Mouse (Mus musculus) liver, embryonic 15.5 days (tissue): Measurements from ENCODE around the gene Gm10337. TPM values are rescaled to one million over a fixed set of nuclear protein-coding genes. Genes with fewer than 3 reads are reported as not detected.

Experiments used
- ATAC-seq: fragments of 200-750 bp; cut with Nextera tagmentation; 2 replicates; pipeline ENCODE4 v1.8.0; 2017; ENCODE audit warnings: moderate number of reproducible peaks, mild to moderate bottlenecking, moderate library complexity; ENCODE audit not compliant: insufficient read depth
- H3K27ac ChIP-seq: fragments of 300-500 bp; sonication (generic); replicated peaks from 2 replicates; pipeline ENCODE4 v1.5.1; 2015; ENCODE audit warnings: mild to moderate bottlenecking, inconsistent platforms
- H3K27me3 ChIP-seq: fragments of 300-500 bp; sonication (generic); 2 replicates; pipeline ENCODE4 v1.6.1; 2015; ENCODE audit warnings: mild to moderate bottlenecking, inconsistent platforms
- H3K36me3 ChIP-seq: fragments of 300-500 bp; sonication (generic); replicated peaks from 2 replicates; pipeline ENCODE4 v1.6.1; 2015; ENCODE audit warnings: moderate library complexity, mild to moderate bottlenecking, inconsistent platforms
- H3K4me1 ChIP-seq: fragments of 300-500 bp; sonication (generic); replicated peaks from 2 replicates; pipeline ENCODE4 v1.6.1; 2015; ENCODE audit warnings: inconsistent platforms
- H3K4me2 ChIP-seq: fragments of 300-500 bp; sonication (generic); 2 replicates; pipeline ENCODE4 v1.6.1; 2015; ENCODE audit warnings: moderate library complexity, mild to moderate bottlenecking, inconsistent platforms
- H3K4me3 ChIP-seq: fragments of 300-500 bp; sonication (generic); replicated peaks from 2 replicates; pipeline ENCODE4 v1.5.1; 2015; ENCODE audit warnings: mild to moderate bottlenecking, inconsistent platforms
- H3K9ac ChIP-seq: fragments of 300-500 bp; sonication (generic); 2 replicates; pipeline ENCODE4 v1.6.1; 2015; ENCODE audit warnings: moderate library complexity, mild to moderate bottlenecking, inconsistent platforms
- H3K9me3 ChIP-seq: fragments of 300-500 bp; sonication (generic); replicated peaks from 2 replicates; pipeline ENCODE4 v1.6.1; 2016; ENCODE audit warnings: inconsistent platforms
- WGBS: fragments of 180-500 bp; shearing (Covaris S2); methylation state at CpG from one replicate; pipeline ENCODE4 v1.1.7; 2015; ENCODE audit warnings: mixed read lengths; ENCODE audit not compliant: insufficient replicate concordance; 5-methylcytosine and 5-hydroxymethylcytosine counted together
- polyA plus RNA-seq: library from polyadenylated mRNA; unstranded; fragments of >200 nt; fragmentation: Nextera tagmentation; extraction: Ambion mirVana; gene quantifications from 2 replicates; pipeline ENCODE4 v1.2.1, GENCODE M21; 2015

Gene Gm10337
- polyA plus RNA-seq, 1 experiment from 2014 or later = not detected

DNA sequence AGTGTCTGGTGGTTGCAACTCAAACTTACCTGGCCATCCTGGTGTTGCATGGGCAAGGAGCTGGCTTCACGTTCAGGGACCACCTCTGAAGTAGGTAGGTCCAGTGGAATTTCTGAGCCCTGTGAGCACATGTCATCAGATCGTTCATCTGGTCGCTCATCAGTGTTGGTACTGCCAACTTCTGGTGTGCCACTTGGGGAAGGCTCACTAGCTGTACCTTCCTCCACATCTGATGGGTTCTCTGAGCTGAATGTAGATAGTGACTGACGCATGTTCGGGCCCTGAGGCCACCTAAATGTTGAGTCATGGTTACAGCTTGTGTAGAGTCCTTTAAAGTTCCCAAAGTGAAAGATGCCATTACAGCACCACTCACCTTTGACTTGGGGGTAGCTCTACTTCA, 3.0 kb upstream of the Gm10337 start:
- Histone ChIP-seq H3K4me2 (no peak overlapping the region), H3K27me3 (no peaks in the 10 kb centered on the region), H3K27ac (no peak overlapping the region), H3K9ac (no peak overlapping the region), H3K9me3 (no peaks in the 10 kb centered on the region), H3K4me3 (no peak overlapping the region), H3K36me3 (peaks cover 96% of the 10 kb centered on the region), H3K4me1 (peaks cover 20% of the 10 kb centered on the region)
- no peak for ATAC-seq
- 80% methylated on average over 5 of the region's 5 CpGs for WGBS

DNA sequence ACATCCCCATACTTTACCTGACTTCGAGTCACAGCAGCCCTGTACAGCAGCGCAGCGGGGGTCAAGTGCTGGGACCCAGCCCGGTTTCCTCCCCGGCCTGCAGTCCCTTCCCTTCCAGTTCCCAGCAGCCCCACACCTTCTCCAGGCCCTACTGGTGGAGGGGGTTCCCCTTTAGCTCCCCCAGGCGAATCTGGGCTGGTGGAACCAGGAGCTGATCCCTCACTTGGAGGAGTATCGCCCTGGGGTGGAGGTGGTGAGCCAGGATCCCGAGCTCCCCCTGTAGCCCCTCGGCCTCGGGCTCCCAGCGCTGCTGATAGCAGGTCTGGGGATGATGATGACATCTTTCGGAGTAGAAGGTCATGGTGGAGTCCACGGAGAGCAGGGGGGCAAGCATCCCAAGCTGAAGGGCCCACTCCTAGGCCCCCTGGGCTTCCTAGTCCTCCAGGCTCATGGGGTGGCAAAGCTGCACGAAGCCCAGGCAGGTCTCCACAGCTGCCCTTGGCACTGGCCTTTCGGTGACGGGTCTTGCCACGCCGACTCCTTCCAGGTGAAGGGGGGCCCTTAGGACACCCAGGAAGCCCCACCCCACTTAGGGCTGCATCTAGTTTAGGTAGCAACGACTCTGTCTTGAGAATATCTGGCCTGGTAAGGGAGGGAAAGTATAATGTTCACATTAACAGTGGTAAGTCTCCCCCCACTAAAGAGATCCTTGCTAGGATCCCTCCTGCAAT, 2.3 kb upstream of the Gm10337 start:
- Histone ChIP-seq H3K9me3 (no peaks in the 10 kb centered on the region), H3K4me3 (no peak overlapping the region), H3K4me2 (no peak overlapping the region), H3K4me1 (peaks cover 26% of the 10 kb centered on the region), H3K27me3 (no peaks in the 10 kb centered on the region), H3K9ac (no peak overlapping the region), H3K36me3 (peaks cover 88% of the 10 kb centered on the region), H3K27ac (no peak overlapping the region)
- 82% methylated on average over 19 of the region's 19 CpGs for WGBS
- ATAC-seq = no peak

DNA sequence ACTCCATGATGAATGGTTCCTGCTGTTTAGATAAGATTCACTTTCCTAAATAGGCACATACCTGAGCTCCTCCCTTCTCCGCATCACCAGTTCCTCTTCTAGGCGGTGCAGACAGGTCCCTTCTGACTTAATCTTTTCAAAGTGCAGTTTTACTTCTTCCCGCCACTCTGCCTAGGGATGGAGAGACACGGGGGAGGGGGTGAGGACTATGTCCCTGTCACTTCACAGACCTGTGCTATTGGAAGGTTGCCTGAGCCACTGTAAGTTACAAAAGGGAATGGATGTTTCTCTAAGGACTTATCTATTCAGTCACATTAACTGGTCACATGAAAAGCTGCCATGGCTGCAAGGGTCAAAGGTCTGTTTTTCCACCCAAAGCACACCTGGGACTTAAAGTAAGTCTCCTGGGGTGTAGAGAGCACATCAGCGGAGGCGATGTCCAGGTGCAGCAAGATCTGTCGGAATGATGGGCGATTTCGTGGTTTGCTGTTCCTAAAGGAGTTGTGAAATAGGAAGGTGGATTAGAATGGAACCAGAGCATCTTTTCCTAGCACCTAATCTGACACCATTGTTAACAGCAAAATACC, 1.2 kb upstream of the Gm10337 start:
- Histone ChIP-seq H3K36me3 (peaks cover 77% of the 10 kb centered on the region), H3K9ac (no peak overlapping the region), H3K27me3 (no peaks in the 10 kb centered on the region), H3K4me3 (no peak overlapping the region), H3K4me2 (no peak overlapping the region), H3K27ac (no peak overlapping the region), H3K4me1 (peaks cover 33% of the 10 kb centered on the region), H3K9me3 (no peaks in the 10 kb centered on the region)
- ATAC-seq = no peak
- 79% methylated on average over 9 of the region's 9 CpGs for WGBS

DNA sequence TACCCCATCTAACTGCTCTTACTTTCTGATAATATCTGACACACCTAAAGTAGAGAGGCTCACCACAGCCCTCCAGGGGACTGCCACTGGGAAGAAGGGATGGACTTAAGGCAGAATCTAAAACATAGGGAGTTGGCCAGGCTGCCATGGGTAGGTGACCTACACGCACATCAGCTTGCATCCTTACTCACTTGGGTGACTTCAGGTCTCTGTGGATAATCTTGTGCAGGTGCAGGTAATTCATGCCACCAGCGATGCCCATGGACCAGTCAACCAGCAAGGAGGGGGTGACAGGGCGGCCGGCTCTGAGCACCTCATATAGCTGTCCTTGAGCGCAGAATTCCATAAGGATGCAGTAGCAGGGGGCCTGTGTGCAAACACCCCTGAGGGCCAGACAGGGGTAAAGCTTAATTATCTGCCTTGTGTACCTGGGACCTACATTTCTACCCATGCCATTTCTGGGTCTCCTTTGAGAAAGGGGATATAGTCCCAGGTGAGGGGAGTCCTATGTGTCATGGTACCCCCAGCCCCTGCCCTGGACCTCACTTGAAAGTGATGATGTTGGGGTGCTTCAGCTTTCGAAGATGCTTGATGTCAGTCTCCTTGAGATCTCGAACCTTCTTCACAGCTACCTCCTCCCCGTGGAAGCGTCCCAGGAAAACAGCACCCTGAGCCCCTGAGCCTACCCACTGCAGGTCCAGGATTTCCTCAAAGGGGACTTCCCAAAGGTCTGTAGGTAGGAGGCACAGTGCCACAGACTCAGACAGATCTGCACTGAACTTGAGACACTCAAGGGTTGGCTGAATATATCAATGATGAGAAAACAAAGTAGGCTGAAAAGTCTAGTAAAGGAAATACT, 631 bp downstream of the Gm10337 start:
- H3K4me2 ChIP-seq = no peak overlapping the region
- no peaks in the 10 kb centered on the region for H3K9me3 ChIP-seq
- no peak overlapping the region for H3K9ac ChIP-seq
- 83% methylated on average over 9 of the region's 9 CpGs for WGBS
- H3K4me3 ChIP-seq = no peak overlapping the region
- no peak overlapping the region for H3K27ac ChIP-seq
- H3K36me3 ChIP-seq = peaks cover 61% of the 10 kb centered on the region
- H3K4me1 ChIP-seq = peaks cover 33% of the 10 kb centered on the region
- no peaks in the 10 kb centered on the region for H3K27me3 ChIP-seq
- no peak for ATAC-seq

DNA sequence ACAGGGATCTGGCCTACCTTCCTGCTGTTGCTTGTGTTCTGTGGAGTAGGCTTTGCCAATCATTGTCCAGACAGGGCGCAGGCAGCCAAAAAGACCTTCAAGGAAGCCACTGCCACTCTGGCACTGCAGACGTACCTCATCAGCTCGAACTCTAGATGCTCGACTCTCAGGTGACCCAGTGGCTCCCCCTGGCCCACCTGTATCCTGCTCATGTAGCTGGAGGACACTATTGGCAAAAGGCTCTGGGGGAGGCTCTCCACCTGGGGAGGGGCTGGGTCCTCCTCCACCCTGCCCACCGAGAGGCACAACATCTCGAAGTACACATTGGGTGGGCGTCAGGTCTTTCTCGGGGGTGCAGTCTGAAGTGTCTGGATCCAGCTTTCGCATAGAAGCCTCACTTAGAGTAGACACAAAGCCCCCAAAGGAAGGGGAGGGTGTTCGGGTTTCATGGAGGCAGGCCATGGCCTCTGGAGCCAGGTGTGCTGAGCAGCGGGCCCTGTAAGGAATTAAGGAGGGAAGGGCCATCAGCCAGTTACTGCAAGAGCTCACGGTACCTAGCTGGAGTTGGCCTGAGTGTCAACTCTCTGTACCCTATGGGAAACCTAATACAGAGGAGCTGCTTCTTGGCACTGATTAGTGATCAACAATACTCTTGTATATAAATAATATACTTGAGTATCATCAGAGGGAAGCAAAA, 1.7 kb downstream of the Gm10337 start:
- ATAC-seq = no peak
- H3K36me3 ChIP-seq = peaks cover 50% of the 10 kb centered on the region
- WGBS = 73% methylated on average over 12 of the region's 12 CpGs

DNA sequence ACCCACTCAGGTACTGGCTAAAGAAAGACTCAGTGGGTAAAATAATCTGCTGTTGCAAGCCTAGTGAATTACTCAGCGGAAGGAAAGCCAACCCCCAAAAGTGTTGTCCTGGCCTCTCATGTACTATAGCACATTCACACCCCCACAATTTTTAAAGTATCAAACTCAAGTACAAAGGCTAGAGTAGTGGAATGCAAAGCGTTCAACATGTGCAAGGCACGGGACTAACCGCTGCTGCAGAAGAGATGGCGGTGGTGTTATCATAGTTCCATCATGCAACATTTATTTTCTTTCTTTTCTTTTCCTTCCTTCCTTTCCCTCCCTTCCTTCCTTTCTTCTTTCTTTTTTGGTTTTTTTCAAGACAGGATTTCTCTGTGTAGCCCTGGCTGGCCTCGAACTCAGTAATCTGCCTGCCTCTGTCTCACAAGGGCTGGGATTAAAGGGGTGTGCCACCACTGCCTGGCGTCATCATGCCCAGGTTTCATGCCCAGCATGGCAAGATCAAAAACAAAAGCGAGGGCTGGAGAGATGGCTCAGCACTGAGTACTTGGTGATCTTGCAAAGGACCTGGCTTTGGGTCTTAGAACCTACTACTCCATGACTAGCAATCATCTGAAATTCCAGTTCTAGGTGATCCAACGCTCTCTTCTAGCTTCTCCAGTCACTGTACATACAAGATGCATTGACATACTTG, 2.4 kb downstream of the Gm10337 start:
- ATAC-seq = no peak
- no peak overlapping the region for H3K9ac ChIP-seq
- peaks cover 43% of the 10 kb centered on the region for H3K36me3 ChIP-seq
- 68% methylated on average over 9 of the region's 9 CpGs for WGBS
- no peak overlapping the region for H3K4me2 ChIP-seq
- H3K27ac ChIP-seq = no peak overlapping the region
- H3K4me3 ChIP-seq = no peak overlapping the region
- no peaks in the 10 kb centered on the region for H3K9me3 ChIP-seq
- peaks cover 14% of the 10 kb centered on the region for H3K27me3 ChIP-seq
- peaks cover 47% of the 10 kb centered on the region for H3K4me1 ChIP-seq

More for the DNA sequence above, 1.7 kb downstream of the Gm10337 start:
- Histone ChIP-seq H3K27me3 (peaks cover 7% of the 10 kb centered on the region; the same call in 1 of the 2 replicates), H3K27ac (no peak overlapping the region), H3K4me2 (no peak overlapping the region), H3K4me1 (peaks cover 40% of the 10 kb centered on the region), H3K4me3 (no peak overlapping the region), H3K9ac (no peak overlapping the region), H3K9me3 (no peaks in the 10 kb centered on the region)

DNA sequence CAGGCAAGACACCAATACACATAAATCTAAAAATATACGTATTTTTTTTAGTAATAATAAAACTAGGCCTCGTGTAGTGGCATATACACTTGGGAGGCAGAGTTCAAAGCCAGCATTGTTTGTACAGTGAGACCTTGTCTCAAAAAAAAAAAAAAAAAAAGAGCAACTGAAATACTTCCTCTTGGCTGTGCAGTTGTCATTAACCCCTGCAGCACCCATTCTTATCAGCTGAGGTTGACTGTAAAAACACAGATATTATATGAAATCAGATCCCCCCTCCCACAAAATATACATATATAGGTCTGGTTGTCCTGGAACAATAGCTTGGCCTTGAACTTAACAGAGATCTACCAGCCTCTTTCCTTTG, 2.9 kb downstream of the Gm10337 start:
- H3K27me3 ChIP-seq = peaks cover 19% of the 10 kb centered on the region
- 25% methylated on average over 2 of the region's 2 CpGs for WGBS

DNA sequence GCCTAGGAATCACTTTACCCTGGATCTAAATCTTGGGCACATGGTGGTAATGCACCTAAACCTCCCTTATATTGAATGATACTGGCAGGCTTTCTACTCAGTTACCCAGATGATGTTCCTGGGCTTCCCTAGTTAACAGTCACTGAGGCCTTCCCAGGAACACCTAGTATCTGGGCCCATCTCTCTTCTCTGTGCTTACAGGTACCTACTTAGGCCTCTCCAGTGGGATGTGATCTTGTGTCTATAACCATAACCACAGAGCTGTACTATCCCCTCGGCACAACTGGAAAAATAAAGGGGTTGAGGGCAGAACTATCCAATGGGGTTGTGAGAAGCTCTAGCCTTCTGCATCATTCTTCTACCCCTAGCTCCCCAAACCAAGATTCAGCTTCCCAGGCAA, 3.3 kb downstream of the Gm10337 start:
- Histone ChIP-seq H3K36me3 (peaks cover 34% of the 10 kb centered on the region), H3K4me3 (no peak overlapping the region), H3K9ac (no peak overlapping the region), H3K9me3 (no peaks in the 10 kb centered on the region), H3K4me1 (peaks cover 47% of the 10 kb centered on the region), H3K27ac (no peak overlapping the region), H3K4me2 (no peak overlapping the region), H3K27me3 (peaks cover 23% of the 10 kb centered on the region)
- WGBS = 48% methylated on average over 1 of the region's 1 CpGs
- ATAC-seq = no peak

More for the DNA sequence above, 2.9 kb downstream of the Gm10337 start:
- H3K4me3 ChIP-seq = no peak overlapping the region
- no peak overlapping the region for H3K4me2 ChIP-seq
- H3K4me1 ChIP-seq = peaks cover 50% of the 10 kb centered on the region
- no peaks in the 10 kb centered on the region for H3K9me3 ChIP-seq
- H3K27ac ChIP-seq = no peak overlapping the region
- no peak overlapping the region for H3K9ac ChIP-seq
- H3K36me3 ChIP-seq = peaks cover 38% of the 10 kb centered on the region
- ATAC-seq = no peak

DNA sequence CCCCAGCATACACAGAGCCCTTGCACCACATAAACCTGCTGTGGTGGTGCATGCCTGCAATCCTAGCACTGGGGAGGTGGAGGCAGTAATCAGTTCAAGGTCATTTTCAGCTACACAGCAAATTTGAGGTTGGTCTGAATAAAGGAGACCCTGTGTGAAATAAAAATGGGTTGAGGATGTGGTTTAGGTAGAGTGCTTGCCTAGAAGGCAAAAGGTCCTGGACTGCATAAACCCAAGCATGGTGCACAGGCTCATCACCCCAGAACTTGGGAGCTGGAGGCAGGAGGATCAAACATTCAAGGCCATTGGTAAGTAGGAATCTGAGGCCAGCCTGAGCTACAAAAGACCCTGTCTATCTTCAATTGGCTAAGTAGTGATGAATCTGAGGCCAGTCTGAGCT, 4.0 kb downstream of the Gm10337 start:
- H3K4me1 ChIP-seq = peaks cover 40% of the 10 kb centered on the region

DNA sequence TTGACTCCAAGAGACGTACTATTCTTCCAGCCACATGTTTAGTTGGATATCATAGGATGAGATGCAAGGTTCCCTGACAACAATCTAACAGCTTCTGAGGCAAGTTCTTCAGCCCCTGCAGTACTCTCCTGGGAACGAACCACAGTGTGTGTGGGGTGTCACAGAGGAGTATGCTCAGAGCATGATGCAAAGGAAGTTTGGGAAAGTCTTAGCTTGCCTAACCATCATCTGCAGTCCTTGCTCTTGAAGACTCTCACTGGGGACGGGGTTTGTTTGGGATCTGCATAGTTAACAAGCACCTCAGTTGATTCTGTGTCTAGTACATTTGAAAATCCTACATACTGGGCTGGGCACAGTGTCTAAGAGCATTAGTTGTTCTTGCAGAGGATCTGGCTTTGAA, 4.8 kb downstream of the Gm10337 start:
- Histone ChIP-seq H3K27me3 (peaks cover 29% of the 10 kb centered on the region), H3K9me3 (no peaks in the 10 kb centered on the region), H3K27ac (no peak overlapping the region), H3K4me1 (peaks cover 34% of the 10 kb centered on the region), H3K9ac (no peak overlapping the region), H3K4me2 (no peak overlapping the region), H3K4me3 (no peak overlapping the region), H3K36me3 (peaks cover 19% of the 10 kb centered on the region)
- ATAC-seq = no peak
- WGBS = 58% methylated on average over 3 of the region's 3 CpGs

More for the DNA sequence above, 4.0 kb downstream of the Gm10337 start:
- no peaks in the 10 kb centered on the region for H3K9me3 ChIP-seq
- no peak overlapping the region for H3K4me3 ChIP-seq
- ATAC-seq = no peak
- H3K36me3 ChIP-seq = peaks cover 27% of the 10 kb centered on the region
- no peak overlapping the region for H3K9ac ChIP-seq
- H3K27me3 ChIP-seq = peaks cover 29% of the 10 kb centered on the region
- no peak overlapping the region for H3K4me2 ChIP-seq
- H3K27ac ChIP-seq = no peak overlapping the region
